Mouse (Mus musculus) myocyte (in vitro differentiated cells): ENCODE results near the gene Rarg.

ENCODE experiments used
- CEBPB ChIP-seq: IDR thresholded peaks from 2 replicates; pipeline ENCODE4 v1.6.1; 2011; ENCODE audit warnings: mild to moderate bottlenecking, moderate library complexity; ENCODE audit not compliant: poor library complexity, insufficient read depth, severe bottlenecking
- E2F4 ChIP-seq: IDR thresholded peaks from one replicate; pipeline ENCODE4 v1.6.1; 2011; ENCODE audit warnings: mild to moderate bottlenecking, control low read depth, moderate library complexity; ENCODE audit not compliant: insufficient read depth
- MAX ChIP-seq: IDR thresholded peaks from one replicate; pipeline ENCODE4 v1.6.1; 2011; ENCODE audit warnings: low read depth, mild to moderate bottlenecking, control low read depth
- MYOD1 ChIP-seq, 3 experiments: IDR thresholded peaks; one replicate each; pipeline ENCODE4 v1.6.1; 2011; ENCODE audit warnings: control low read depth in 2 of 3, low read depth in 2 of 3, mild to moderate bottlenecking in 2 of 3, moderate library complexity in 1 of 3; ENCODE audit not compliant: insufficient read length in 2 of 3, control insufficient read depth in 1 of 3
- MYOG ChIP-seq, 3 experiments: IDR thresholded peaks; one replicate each; pipeline ENCODE4 v1.6.1; 2011; ENCODE audit warnings: control low read depth in 2 of 3, low read depth in 2 of 3, mild to moderate bottlenecking in 2 of 3; ENCODE audit not compliant: insufficient read length in 2 of 3, control insufficient read depth in 1 of 3, insufficient read depth in 1 of 3
- POLR2A ChIP-seq: IDR thresholded peaks from one replicate; pipeline ENCODE4 v1.6.1; 2011; ENCODE audit warnings: low read depth, mild to moderate bottlenecking, control low read depth, moderate library complexity; ENCODE audit not compliant: insufficient read length
- POLR2AphosphoS2 ChIP-seq: IDR thresholded peaks from one replicate; pipeline ENCODE4 v1.6.1; 2011; ENCODE audit warnings: low read depth, control low read depth; ENCODE audit not compliant: insufficient read length
- REST ChIP-seq: IDR thresholded peaks from one replicate; pipeline ENCODE4 v1.6.1; 2011; ENCODE audit warnings: mild to moderate bottlenecking, control low read depth, moderate library complexity; ENCODE audit not compliant: insufficient read depth, insufficient read length
- SRF ChIP-seq: IDR thresholded peaks from one replicate; pipeline ENCODE4 v1.6.1; 2011; ENCODE audit warnings: low read depth; ENCODE audit not compliant: control insufficient read depth, insufficient read length
- TCF12 ChIP-seq: IDR thresholded peaks from one replicate; pipeline ENCODE4 v1.6.1; 2011; ENCODE audit warnings: mild to moderate bottlenecking, control low read depth; ENCODE audit not compliant: poor library complexity, insufficient read depth, severe bottlenecking

GRCm38 (mm10) chr15:102209114-102209513, 48.2 kb downstream of the Rarg start:
- TF ChIP-seq POLR2A (no peak), REST (no peak), MAX (no peak), POLR2AphosphoS2 (no peak), CEBPB (no peak), TCF12 (no peak), MYOD1 (IDR thresholded peaks at IDR 0.05; ENCODE audit: control insufficient read depth in 1 of 3, insufficient read length in 2 of 3, low read depth in 2 of 3) (no peak), MYOG (IDR thresholded peaks at IDR 0.05; ENCODE audit: control insufficient read depth in 1 of 3, insufficient read depth in 1 of 3, insufficient read length in 2 of 3, low read depth in 2 of 3) (no peak), E2F4 (no peak), SRF (no peak)
